Mouse (Mus musculus): Measurements from ENCODE around the gene Dnajc13. TPM values are rescaled to one million over a fixed set of nuclear protein-coding genes. Genes with fewer than 3 reads are reported as not detected.

Gene Dnajc13
- polyA plus RNA-seq, 1 experiment from 2014 or later = 29.0 TPM

DNA sequence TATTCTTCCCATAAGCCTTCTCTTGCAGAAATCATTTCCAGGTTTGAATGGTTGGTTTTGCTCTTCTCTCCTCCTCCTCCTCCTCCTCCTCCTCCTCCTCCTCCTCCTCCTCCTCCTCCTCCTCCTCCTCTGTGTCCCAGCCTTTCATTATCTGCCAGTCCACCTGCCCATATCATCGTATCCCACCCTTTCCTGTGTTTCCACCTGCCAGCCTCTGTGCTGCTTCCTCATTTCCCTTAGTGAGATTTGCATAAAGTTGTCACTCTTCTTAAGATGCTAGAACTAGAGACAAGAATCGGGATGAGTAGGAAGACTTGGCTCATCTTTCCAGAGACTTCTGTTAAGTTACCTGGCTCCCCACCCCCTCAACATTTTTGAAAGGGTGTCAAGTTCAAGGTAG, 1.8 kb upstream of the Dnajc13 start:
- ATAC-seq (ENCODE audit: low read depth) (no peak), DNase-seq (ENCODE audit: low spot score) (no peak)
- Histone ChIP-seq H3K4me2 (ENCODE audit: low read depth, low read length) (no peak overlapping the region), H3K9ac (ENCODE audit: low read depth, low read length) (no peak overlapping the region), H3K4me3 (ENCODE audit: low read depth, low read length) (no peak overlapping the region), H3K27me3 (replicated peaks; ENCODE audit: control insufficient read depth, insufficient read depth, low read length) (no peaks in the 10 kb centered on the region), H3K36me3 (ENCODE audit: control insufficient read depth, insufficient read depth, low read length) (no peaks in the 10 kb centered on the region), H3K4me1 (ENCODE audit: control insufficient read depth, insufficient read depth, low read length) (peaks cover 21% of the 10 kb centered on the region), H3K27ac (replicated peaks; ENCODE audit: low read depth, low read length) (no peak overlapping the region), H3K9me3 (ENCODE audit: control insufficient read depth, low read length) (no peaks in the 10 kb centered on the region)
- WGBS = 83% methylated on average over 2 of the region's 2 CpGs

- Histone ChIP-seq H3K36me3 (ENCODE audit: control insufficient read depth, insufficient read depth, low read length) (no peaks in the 10 kb centered on the region), H3K27ac (replicated peaks; ENCODE audit: low read depth, low read length) (peak overlapping the region; percentile 90), H3K4me3 (ENCODE audit: low read depth, low read length) (peak overlapping the region; percentile 98), H3K27me3 (replicated peaks; ENCODE audit: control insufficient read depth, insufficient read depth, low read length) (no peaks in the 10 kb centered on the region), H3K9me3 (ENCODE audit: control insufficient read depth, low read length) (no peaks in the 10 kb centered on the region), H3K4me2 (ENCODE audit: low read depth, low read length) (peak overlapping the region; percentile 74), H3K9ac (ENCODE audit: low read depth, low read length) (peak overlapping the region; percentile 93), H3K4me1 (ENCODE audit: control insufficient read depth, insufficient read depth, low read length) (peaks cover 21% of the 10 kb centered on the region)
- ATAC-seq (ENCODE audit: low read depth) = peak; percentile 49
- WGBS = 1% methylated on average over 21 of the region's 46 CpGs
- DNase-seq (ENCODE audit: low spot score) = peak; percentile 70
These were observed 541 bp downstream of the Dnajc13 start for GRCm38 (mm10) chr9:104262016-104262762.

GRCm38 (mm10) chr9:104260306-104260705, 2.4 kb downstream of the Dnajc13 start:
- no peak for DNase-seq (ENCODE audit: low spot score)
- WGBS = 43% methylated on average over 4 of the region's 4 CpGs
- Histone ChIP-seq H3K4me2 (ENCODE audit: low read depth, low read length) (peak overlapping the region; percentile 74; the same call in 1 of the 2 replicates), H3K4me3 (ENCODE audit: low read depth, low read length) (no peak overlapping the region), H3K4me1 (ENCODE audit: control insufficient read depth, insufficient read depth, low read length) (peaks cover 21% of the 10 kb centered on the region), H3K9me3 (ENCODE audit: control insufficient read depth, low read length) (no peaks in the 10 kb centered on the region), H3K9ac (ENCODE audit: low read depth, low read length) (no peak overlapping the region), H3K27me3 (replicated peaks; ENCODE audit: control insufficient read depth, insufficient read depth, low read length) (no peaks in the 10 kb centered on the region), H3K36me3 (ENCODE audit: control insufficient read depth, insufficient read depth, low read length) (no peaks in the 10 kb centered on the region), H3K27ac (replicated peaks; ENCODE audit: low read depth, low read length) (no peak overlapping the region)
- no peak for ATAC-seq (ENCODE audit: low read depth)

- Histone ChIP-seq H3K4me1 (ENCODE audit: control insufficient read depth, insufficient read depth, low read length) (peaks cover 10% of the 10 kb centered on the region), H3K4me2 (ENCODE audit: low read depth, low read length) (no peak overlapping the region), H3K27ac (replicated peaks; ENCODE audit: low read depth, low read length) (no peak overlapping the region), H3K9me3 (ENCODE audit: control insufficient read depth, low read length) (no peaks in the 10 kb centered on the region), H3K4me3 (ENCODE audit: low read depth, low read length) (no peak overlapping the region), H3K27me3 (replicated peaks; ENCODE audit: control insufficient read depth, insufficient read depth, low read length) (no peaks in the 10 kb centered on the region), H3K36me3 (ENCODE audit: control insufficient read depth, insufficient read depth, low read length) (no peaks in the 10 kb centered on the region), H3K9ac (ENCODE audit: low read depth, low read length) (no peak overlapping the region)
- no peak for DNase-seq (ENCODE audit: low spot score)
- ATAC-seq (ENCODE audit: low read depth) = no peak
- 72% methylated on average over 2 of the region's 2 CpGs for WGBS
These were observed 6.6 kb downstream of the Dnajc13 start for GRCm38 (mm10) chr9:104256085-104256484.

- Histone ChIP-seq H3K9ac (ENCODE audit: low read depth, low read length) (no peak overlapping the region), H3K4me3 (ENCODE audit: low read depth, low read length) (no peak overlapping the region), H3K36me3 (ENCODE audit: control insufficient read depth, insufficient read depth, low read length) (no peaks in the 10 kb centered on the region), H3K4me1 (ENCODE audit: control insufficient read depth, insufficient read depth, low read length) (no peaks in the 10 kb centered on the region), H3K27me3 (replicated peaks; ENCODE audit: control insufficient read depth, insufficient read depth, low read length) (no peaks in the 10 kb centered on the region), H3K4me2 (ENCODE audit: low read depth, low read length) (no peak overlapping the region), H3K27ac (replicated peaks; ENCODE audit: low read depth, low read length) (no peak overlapping the region), H3K9me3 (ENCODE audit: control insufficient read depth, low read length) (no peaks in the 10 kb centered on the region)
- peak; percentile 19 for DNase-seq (ENCODE audit: low spot score)
- 72% methylated on average over 9 of the region's 9 CpGs for WGBS
- 0 out of 2 replicates have a peak, but pooled peaks have one; percentile 18 for ATAC-seq (ENCODE audit: low read depth)
These were observed 8.1 kb downstream of the Dnajc13 start for GRCm38 (mm10) chr9:104254408-104255180.

- WGBS = 94% methylated on average over 3 of the region's 3 CpGs
These were observed 10.1 kb downstream of the Dnajc13 start for GRCm38 (mm10) chr9:104252637-104253036.

GRCm38 (mm10) chr9:104251687-104252086, 11.0 kb downstream of the Dnajc13 start:
- Histone ChIP-seq H3K4me1 (ENCODE audit: control insufficient read depth, insufficient read depth, low read length) (no peaks in the 10 kb centered on the region), H3K27ac (replicated peaks; ENCODE audit: low read depth, low read length) (no peak overlapping the region), H3K4me2 (ENCODE audit: low read depth, low read length) (no peak overlapping the region), H3K4me3 (ENCODE audit: low read depth, low read length) (no peak overlapping the region), H3K27me3 (replicated peaks; ENCODE audit: control insufficient read depth, insufficient read depth, low read length) (no peaks in the 10 kb centered on the region), H3K9me3 (ENCODE audit: control insufficient read depth, low read length) (no peaks in the 10 kb centered on the region), H3K36me3 (ENCODE audit: control insufficient read depth, insufficient read depth, low read length) (no peaks in the 10 kb centered on the region), H3K9ac (ENCODE audit: low read depth, low read length) (no peak overlapping the region)
- ATAC-seq (ENCODE audit: low read depth) (no peak), DNase-seq (ENCODE audit: low spot score) (no peak)
- 83% methylated on average over 4 of the region's 4 CpGs for WGBS

More at GRCm38 (mm10) chr9:104252637-104253036, 10.1 kb downstream of the Dnajc13 start:
- H3K4me1 ChIP-seq (ENCODE audit: control insufficient read depth, insufficient read depth, low read length) = no peaks in the 10 kb centered on the region
- H3K27ac ChIP-seq (replicated peaks; ENCODE audit: low read depth, low read length) = no peak overlapping the region
- H3K9ac ChIP-seq (ENCODE audit: low read depth, low read length) = no peak overlapping the region
- DNase-seq (ENCODE audit: low spot score) (no peak), ATAC-seq (ENCODE audit: low read depth) (no peak)
- no peak overlapping the region for H3K4me3 ChIP-seq (ENCODE audit: low read depth, low read length)
- no peak overlapping the region for H3K4me2 ChIP-seq (ENCODE audit: low read depth, low read length)
- H3K9me3 ChIP-seq (ENCODE audit: control insufficient read depth, low read length) = no peaks in the 10 kb centered on the region
- no peaks in the 10 kb centered on the region for H3K27me3 ChIP-seq (replicated peaks; ENCODE audit: control insufficient read depth, insufficient read depth, low read length)
- no peaks in the 10 kb centered on the region for H3K36me3 ChIP-seq (ENCODE audit: control insufficient read depth, insufficient read depth, low read length)

GRCm38 (mm10) chr9:104251111-104251510, 11.6 kb downstream of the Dnajc13 start:
- DNase-seq (ENCODE audit: low spot score) = no peak
- H3K27ac ChIP-seq (replicated peaks; ENCODE audit: low read depth, low read length) = no peak overlapping the region
- no peak overlapping the region for H3K9ac ChIP-seq (ENCODE audit: low read depth, low read length)
- no peaks in the 10 kb centered on the region for H3K36me3 ChIP-seq (ENCODE audit: control insufficient read depth, insufficient read depth, low read length)
- no peak overlapping the region for H3K4me3 ChIP-seq (ENCODE audit: low read depth, low read length)
- no peaks in the 10 kb centered on the region for H3K9me3 ChIP-seq (ENCODE audit: control insufficient read depth, low read length)
- H3K4me2 ChIP-seq (ENCODE audit: low read depth, low read length) = no peak overlapping the region
- 79% methylated on average over 8 of the region's 8 CpGs for WGBS
- H3K27me3 ChIP-seq (replicated peaks; ENCODE audit: control insufficient read depth, insufficient read depth, low read length) = no peaks in the 10 kb centered on the region
- H3K4me1 ChIP-seq (ENCODE audit: control insufficient read depth, insufficient read depth, low read length) = no peaks in the 10 kb centered on the region
- no peak for ATAC-seq (ENCODE audit: low read depth)

Data from embryonic facial prominence, embryonic 14.5 days (tissue).